Mouse (Mus musculus) embryonic fibroblast, embryonic 13.5 days (primary cell): ENCODE measurements at regions not wholly inside any gene's neighbourhood (a gene's known extent, or its start where the extent isn't known, plus 50 kb on each side); places are given as distances from the start of the nearest gene placed in this dataset.

Experiments
- CTCF ChIP-seq: IDR thresholded peaks from 2 replicates; pipeline ENCODE4 v1.5.1; 2011; ENCODE audit warnings: mild to moderate bottlenecking, control low read depth, low read length, moderate library complexity, borderline replicate concordance; ENCODE audit not compliant: insufficient read depth
- POLR2A ChIP-seq: IDR thresholded peaks from 2 replicates; pipeline ENCODE4 v1.6.1; 2011; ENCODE audit warnings: low read depth, mild to moderate bottlenecking, control low read depth, low read length, moderate library complexity

GRCm38 (mm10) chr15:97458139-97458747 lies 211.2 kb upstream of the Amigo2 start:
- TF ChIP-seq CTCF (no peak), POLR2A (no peak)
